ENCODE assay signal across 29 mouse cellular contexts in genomic region chr9:53101103-53101502, GRCm38 (mm10).
DNase-seq lines count a peak whose midpoint lies in the region; ATAC-seq lines count a peak whose summit lies in the region.
"Had no signal": no experiment of that assay in that cellular context is flagged by ENCODE, and none has a peak within 500 bp of the region (broad histone marks: within the 10 kb centered on the region; RNA-seq: fewer than 3 reads in every experiment).

No protein-coding gene starts in this region.

- no peak overlapping the region for H3K9ac ChIP-seq in forebrain, embryonic 13.5 days
- H3K9ac ChIP-seq: heart, embryonic 12.5 days; limb, embryonic 13.5 days; liver, embryonic 13.5 days; neural tube, embryonic 13.5 days had no signal

- 0 out of 2 replicates have a peak, but pooled peaks have one; percentile 27 for ATAC-seq in forebrain, embryonic 13.5 days
- peak; percentile 92 for ATAC-seq in common myeloid progenitor, adult 5-6 weeks (replicated peaks; ENCODE audit: low read depth, poor library complexity, severe bottlenecking)
- ATAC-seq: midbrain, embryonic 16.5 days had no signal

- no peak overlapping the region for H3K4me3 ChIP-seq in forebrain, embryonic 13.5 days
- H3K4me3 ChIP-seq in forebrain, embryonic 10.5 days: no peak overlapping the region
- H3K4me3 ChIP-seq: heart, embryonic 12.5 days; limb, embryonic 13.5 days; liver, embryonic 13.5 days; myocyte; neural tube, embryonic 13.5 days had no signal

- H3K4me1 ChIP-seq in forebrain, embryonic 13.5 days: no peaks in the 10 kb centered on the region
- H3K4me1 ChIP-seq in forebrain, embryonic 10.5 days: no peaks in the 10 kb centered on the region
- H3K4me1 ChIP-seq: heart, embryonic 12.5 days; limb, embryonic 13.5 days had no signal

- no peaks in the 10 kb centered on the region for H3K9me3 ChIP-seq in forebrain, embryonic 13.5 days (replicated peaks)
- no peaks in the 10 kb centered on the region for H3K9me3 ChIP-seq in forebrain, embryonic 10.5 days
- H3K9me3 ChIP-seq: G1E; heart, embryonic 12.5 days; limb, embryonic 13.5 days; liver, embryonic 13.5 days; neural tube, embryonic 13.5 days had no signal

- no peak overlapping the region for H3K4me2 ChIP-seq in forebrain, embryonic 13.5 days
- H3K4me2 ChIP-seq: heart, embryonic 12.5 days; limb, embryonic 13.5 days; liver, embryonic 13.5 days; neural tube, embryonic 13.5 days had no signal

- no peak overlapping the region for H3K27ac ChIP-seq in forebrain, embryonic 13.5 days
- H3K27ac ChIP-seq in forebrain, embryonic 10.5 days: no peak overlapping the region
- H3K27ac ChIP-seq: limb, embryonic 13.5 days; liver, embryonic 13.5 days; neural tube, embryonic 13.5 days had no signal

- DNase-seq in forebrain, embryonic 10.5 days (ENCODE audit: extremely low spot score, low spot score): no peak
- DNase-seq in thymus, postnatal 0 days (ENCODE audit: low spot score): peak; percentile 6
- DNase-seq in thymus, postnatal 10 days (ENCODE audit: low spot score in 2 of 2): no peak
- no peak for DNase-seq in spleen, adult 18-20 months
- DNase-seq in liver: no peak
- DNase-seq in yolk sac, embryonic 10.5 days (ENCODE audit: low spot score): no peak
- DNase-seq: adrenal gland, postnatal 36 days; B cell, adult 2 months; cerebellum, adult 11-12 months; cerebellum, postnatal 36 days; gastrocnemius, postnatal 14 days; heart, adult 11 months; heart, postnatal 10 days; kidney, adult 18-20 months; kidney, postnatal 4 days; liver, embryonic 13.5 days; lung, adult 2 months; lung, postnatal 14 days; retina, postnatal 1 day; right cerebral cortex, postnatal 25 days had no signal

- H3K27me3 ChIP-seq in forebrain, embryonic 13.5 days: no peaks in the 10 kb centered on the region
- no peaks in the 10 kb centered on the region for H3K27me3 ChIP-seq in forebrain, embryonic 10.5 days (ENCODE audit: poor library complexity, severe bottlenecking)
- H3K27me3 ChIP-seq: CH12.LX; heart, embryonic 12.5 days; limb, embryonic 13.5 days; liver, embryonic 13.5 days; neural tube, embryonic 13.5 days had no signal

- no peaks in the 10 kb centered on the region for H3K36me3 ChIP-seq in forebrain, embryonic 13.5 days (ENCODE audit: poor library complexity, severe bottlenecking)
- H3K36me3 ChIP-seq in forebrain, embryonic 10.5 days (replicated peaks): no peaks in the 10 kb centered on the region
- H3K36me3 ChIP-seq: neural tube, embryonic 13.5 days had no signal

- 73% methylated on average over 1 of the region's 1 CpGs for WGBS in forebrain, embryonic 13.5 days
- WGBS in forebrain, embryonic 10.5 days: 94% methylated on average over 1 of the region's 1 CpGs
